Mouse (Mus musculus) Patski (cell line): ENCODE measurements around the gene Ube2h. TPM values are rescaled to one million over a fixed set of nuclear protein-coding genes. Genes with fewer than 3 reads are reported as not detected.

Source experiments
- ATAC-seq: fragments of 100-300 bp; one replicate; pipeline ENCODE4 v1.8.0; 2021
- CTCF ChIA-PET: fragments of 350-600 bp; sonication (Branson Sonifier 250); formaldehyde crosslinking; loops from one replicate; lab custom pipeline; 2022; ENCODE audit warnings: inconsistent platforms; lab: Charles Lee
- POLR2A ChIA-PET: fragments of 350-600 bp; sonication (Branson Sonifier 250); formaldehyde crosslinking; loops from one replicate; lab custom pipeline; 2022; ENCODE audit warnings: antibody characterized with exemption, inconsistent platforms; lab: Charles Lee
- DNase-seq: peaks from one replicate; pipeline ENCODE4 v3.0.0-alpha.2; 2011; ENCODE audit warnings: low read depth, low spot score
- H3K27me3 ChIP-seq: fragments of 371-371 bp; one replicate; pipeline ENCODE4 v1.5.1; 2021
- CTCF ChIP-seq: fragments of 100-300 bp; IDR thresholded peaks from one replicate; pipeline ENCODE4 v1.5.1; 2021
- in situ Hi-C: fragments of 300-500 bp; cut with MboI; formaldehyde crosslinking; loops from 3 replicates; pipeline ENCODE4 v1.11.1; 2018; ENCODE audit warnings: low pct_unique_long_range_greater_than_20kb, mixed read lengths
- polyA plus RNA-seq: library from polyadenylated mRNA; unstranded; gene quantifications from one replicate; pipeline ENCODE4 v1.2.3, GENCODE M21; 2021

The Ube2h gene
- polyA plus RNA-seq, 1 experiment from 2014 or later = 88.9 TPM

- POLR2A ChIA-PET = no interaction called here
- H3K27me3 ChIP-seq = no peaks in the 10 kb centered on the region
- ATAC-seq (no peak), DNase-seq (no peak)
- CTCF ChIA-PET = no interaction called here
- in situ Hi-C loops = no loop called here
- TF ChIP-seq CTCF = no peak
These were observed 126.2 kb downstream of the Ube2h start for GRCm38 (mm10) chr6:30178023-30178639.

- DNase-seq (no peak), ATAC-seq (no peak)
- no peaks in the 10 kb centered on the region for H3K27me3 ChIP-seq
- ChIA-PET CTCF (no interaction called here), POLR2A (no interaction called here)
- in situ Hi-C loops = no loop called here
- no peak for TF ChIP-seq CTCF
These were observed 127.0 kb downstream of the Ube2h start for GRCm38 (mm10) chr6:30177305-30177704.

DNA sequence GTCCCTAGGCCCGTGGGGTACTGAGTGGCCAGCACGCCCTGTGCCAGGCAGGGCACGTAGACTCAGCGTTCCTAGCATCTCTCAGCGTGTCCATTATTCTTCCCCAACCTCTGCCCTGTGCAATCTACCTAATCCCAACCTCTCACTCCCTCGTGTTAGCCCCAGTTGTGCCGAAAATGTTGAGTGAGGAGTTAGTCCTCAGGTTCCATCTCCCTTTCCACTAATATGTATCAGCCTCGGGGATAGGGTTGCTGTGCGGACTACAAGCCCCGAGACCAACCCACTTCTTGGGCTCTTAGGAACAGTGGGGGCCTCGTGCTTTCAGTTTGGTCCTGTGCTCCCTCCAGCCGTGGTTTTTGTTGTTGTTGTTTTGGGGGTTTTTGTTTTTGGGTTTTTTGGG, 127.8 kb downstream of the Ube2h start:
- POLR2A ChIA-PET = no interaction called here
- in situ Hi-C loops = no loop called here
- no peak for TF ChIP-seq CTCF
- ATAC-seq (no peak), DNase-seq (no peak)
- H3K27me3 ChIP-seq = no peaks in the 10 kb centered on the region
- CTCF ChIA-PET = no interaction called here

GRCm38 (mm10) chr6:30175918-30176421, 128.4 kb downstream of the Ube2h start:
- no peaks in the 10 kb centered on the region for H3K27me3 ChIP-seq
- no peak for TF ChIP-seq CTCF
- DNase-seq = no peak
- no peak for ATAC-seq
- in situ Hi-C loops = no loop called here
- ChIA-PET CTCF (no interaction called here), POLR2A (interaction anchor here (0.8 kb wide), 1 partner anchor 185 kb away, joined by 3 read pairs; no protein-coding TSS in a partner anchor)

GRCm38 (mm10) chr6:30175225-30175917, 129.0 kb downstream of the Ube2h start:
- CTCF ChIA-PET = no interaction called here
- H3K27me3 ChIP-seq = no peaks in the 10 kb centered on the region
- no peak for TF ChIP-seq CTCF
- ATAC-seq (no peak), DNase-seq (no peak)
- POLR2A ChIA-PET = interaction anchor here (0.8 kb wide), 1 partner anchor 184 kb away, joined by 3 read pairs; no protein-coding TSS in a partner anchor
- in situ Hi-C loops = no loop called here

GRCm38 (mm10) chr6:30174461-30175224, 129.7 kb downstream of the Ube2h start:
- TF ChIP-seq CTCF = no peak
- ChIA-PET CTCF (no interaction called here), POLR2A (no interaction called here)
- no peaks in the 10 kb centered on the region for H3K27me3 ChIP-seq
- in situ Hi-C loops = no loop called here
- DNase-seq = no peak
- ATAC-seq = no peak

- TF ChIP-seq CTCF = no peak
- in situ Hi-C loops = no loop called here
- POLR2A ChIA-PET = no interaction called here
- DNase-seq (peak; percentile 30), ATAC-seq (peak; percentile 82)
- CTCF ChIA-PET = interaction anchor here (0.9 kb wide), 1 partner anchor 29 kb away, joined by 3 read pairs; no protein-coding TSS in a partner anchor
- H3K27me3 ChIP-seq = no peaks in the 10 kb centered on the region
These were observed 130.5 kb downstream of the Ube2h start for GRCm38 (mm10) chr6:30173551-30174460.

- DNase-seq (no peak), ATAC-seq (peak; percentile 18)
- no peaks in the 10 kb centered on the region for H3K27me3 ChIP-seq
These were observed 131.4 kb downstream of the Ube2h start for GRCm38 (mm10) chr6:30172820-30173550.

GRCm38 (mm10) chr6:30172441-30172819, 131.9 kb downstream of the Ube2h start:
- DNase-seq (no peak), ATAC-seq (no peak)

More at GRCm38 (mm10) chr6:30172820-30173550, 131.4 kb downstream of the Ube2h start:
- TF ChIP-seq CTCF = no peak
- ChIA-PET POLR2A (no interaction called here), CTCF (interaction anchor here (0.9 kb wide), 1 partner anchor 28 kb away, joined by 3 read pairs; no protein-coding TSS in a partner anchor)
- in situ Hi-C loops = no loop called here

More at GRCm38 (mm10) chr6:30172441-30172819, 131.9 kb downstream of the Ube2h start:
- no peaks in the 10 kb centered on the region for H3K27me3 ChIP-seq
- CTCF ChIA-PET = interaction anchor here (0.9 kb wide), 1 partner anchor 28 kb away, joined by 3 read pairs; no protein-coding TSS in a partner anchor
- POLR2A ChIA-PET = no interaction called here
- TF ChIP-seq CTCF = no peak
- in situ Hi-C loops = no loop called here
